In the genomic region with DNA sequence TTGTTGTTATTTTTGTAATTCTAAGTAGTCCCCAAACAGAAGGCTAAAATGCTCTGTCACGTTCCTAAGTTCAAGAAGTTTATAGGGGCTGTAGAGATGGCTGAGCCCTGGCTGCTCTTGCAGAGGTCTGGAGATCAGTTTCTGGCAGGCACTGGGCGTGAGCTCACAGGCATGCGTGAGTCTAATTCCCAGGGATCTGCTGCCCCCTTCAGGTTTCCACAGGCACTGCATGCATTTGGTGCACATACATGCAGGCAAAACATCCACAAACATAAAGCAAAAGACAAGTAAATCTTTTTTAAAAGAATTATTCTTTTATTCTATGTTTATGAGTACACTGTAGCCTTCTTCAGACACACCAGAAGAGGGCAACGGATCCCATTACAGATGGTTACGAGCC, we compare ENCODE assay signal across 8 mouse cellular contexts. TPM values are rescaled to one million over a fixed set of nuclear protein-coding genes. Genes with fewer than 3 reads are reported as not detected.
DNase-seq lines count a peak whose midpoint lies in the region; ATAC-seq and TF ChIP-seq lines count a peak whose summit lies in the region.

No protein-coding gene starts in this region.

- H3K27ac ChIP-seq in liver, embryonic 12.5 days, result no peak overlapping the region
- no peak overlapping the region for H3K27ac ChIP-seq in limb, embryonic 11.5 days (replicated peaks; ENCODE audit: low read depth, low read length)
- H3K27ac ChIP-seq in thymus, adult 2 months (ENCODE audit: control insufficient read depth, insufficient read depth, low read length), result no peak overlapping the region

- no peak overlapping the region for H3K4me3 ChIP-seq in liver, embryonic 12.5 days
- H3K4me3 ChIP-seq in limb, embryonic 11.5 days (ENCODE audit: low read depth, low read length), result no peak overlapping the region
- no peak overlapping the region for H3K4me3 ChIP-seq in thymus, adult 2 months (ENCODE audit: control insufficient read depth, insufficient read depth, low read length)

- H3K4me2 ChIP-seq in liver, embryonic 12.5 days, result no peak overlapping the region
- no peak overlapping the region for H3K4me2 ChIP-seq in limb, embryonic 11.5 days (ENCODE audit: low read depth, severe bottlenecking)

- TF ChIP-seq CTCF in thymus, adult 2 months (IDR thresholded peaks at IDR 0.05; ENCODE audit: borderline replicate concordance, control insufficient read depth, extremely low read depth, insufficient read depth, low read length, poor library complexity), result peak; percentile 67; the same call in 1 of the 2 replicates

- no peak overlapping the region for H3K9ac ChIP-seq in liver, embryonic 12.5 days
- H3K9ac ChIP-seq in limb, embryonic 11.5 days (ENCODE audit: low read length), result no peak overlapping the region

- H3K9me3 ChIP-seq in liver, embryonic 12.5 days (replicated peaks), result 0 out of 2 replicates have a peak, but pooled peaks cover 3% of the 10 kb centered on the region
- no peaks in the 10 kb centered on the region; the same call in 1 of the 2 replicates for H3K9me3 ChIP-seq in limb, embryonic 11.5 days (ENCODE audit: control insufficient read depth, low read length)

- no peak for TF ChIP-seq POLR2A in thymus, adult 2 months (IDR thresholded peaks at IDR 0.05; ENCODE audit: control insufficient read depth, extremely low read depth, insufficient read depth, low read length, poor library complexity)

- DNase-seq in embryo, embryonic 10 days (ENCODE audit: low spot score), result peak; percentile 56
- no peak for DNase-seq in embryo, embryonic 9.5 days (ENCODE audit: extremely low spot score)
- DNase-seq in liver, result peak; percentile 60
- peak; percentile 71 for DNase-seq in adrenal gland, postnatal 14 days
- peak; percentile 69 for DNase-seq in limb, embryonic 11.5 days (ENCODE audit: low spot score)
- DNase-seq in thymus, adult 2 months, result peak; percentile 58
- DNase-seq in gastrocnemius, postnatal 4 days (ENCODE audit: low spot score in 2 of 2), result no peak

- H3K36me3 ChIP-seq in liver, embryonic 12.5 days, result no peaks in the 10 kb centered on the region
- no peaks in the 10 kb centered on the region for H3K36me3 ChIP-seq in limb, embryonic 11.5 days (ENCODE audit: control insufficient read depth, insufficient read depth, low read length)
- no peaks in the 10 kb centered on the region for H3K36me3 ChIP-seq in thymus, adult 2 months (ENCODE audit: control insufficient read depth, insufficient read depth, low read length)

- WGBS in liver, embryonic 12.5 days (ENCODE audit: insufficient replicate concordance), result 40% methylated on average over 5 of the region's 5 CpGs
- 42% methylated on average over 5 of the region's 5 CpGs for WGBS in limb, embryonic 11.5 days
- 51% methylated on average over 5 of the region's 5 CpGs for WGBS in thymus, adult 2 months

- ATAC-seq in liver, embryonic 12.5 days, result no peak
- no peak for ATAC-seq in limb, embryonic 11.5 days (ENCODE audit: insufficient number of reproducible peaks, low FRiP score, low TSS enrichment, low read depth)

- H3K27me3 ChIP-seq in liver, embryonic 12.5 days (replicated peaks), result peaks cover 13% of the 10 kb centered on the region
- H3K27me3 ChIP-seq in limb, embryonic 11.5 days (ENCODE audit: control insufficient read depth, insufficient read depth, low read length), result peaks cover 5% of the 10 kb centered on the region
- no peaks in the 10 kb centered on the region; the same call in 1 of the 2 replicates for H3K27me3 ChIP-seq in thymus, adult 2 months (ENCODE audit: control insufficient read depth, insufficient read depth, low read length)

- H3K4me1 ChIP-seq in liver, embryonic 12.5 days, result no peaks in the 10 kb centered on the region
- no peaks in the 10 kb centered on the region for H3K4me1 ChIP-seq in limb, embryonic 11.5 days (ENCODE audit: control insufficient read depth, insufficient read depth, low read length)
- no peaks in the 10 kb centered on the region for H3K4me1 ChIP-seq in thymus, adult 2 months (replicated peaks; ENCODE audit: control insufficient read depth, insufficient read depth, low read length)

RNA-seq across cellular contexts. Expression of a gene that starts 14.3 kb away (rescaled TPM):
- 0.14 and 0.18 TPM in 2 replicates for polyA plus RNA-seq in liver, embryonic 12.5 days (2016; fragmentation: Nextera tagmentation; extraction: Ambion mirVana)
- total RNA-seq in adrenal gland, postnatal 14 days (2021), result 0.11 TPM in 1 of 2 replicates, not detected in the other
- polyA plus RNA-seq in limb, embryonic 11.5 days (2014; fragmentation: Nextera tagmentation; extraction: Ambion mirVana), result 0.15 TPM in 1 of 2 replicates, not detected in the other
- polyA plus RNA-seq in thymus, adult 2 months (2012; rRNA removed), result 0.19 and 0.38 TPM in 2 replicates
- total RNA-seq in gastrocnemius, postnatal 4 days (2021), result not detected

RNA-seq across cellular contexts. Expression of a gene that starts 14.9 kb away (rescaled TPM):
- 0.05 and 0.17 TPM in 2 replicates for polyA plus RNA-seq in liver, embryonic 12.5 days (2016; fragmentation: Nextera tagmentation; extraction: Ambion mirVana)
- total RNA-seq in adrenal gland, postnatal 14 days (2021), result not detected in 2 replicates
- polyA plus RNA-seq in limb, embryonic 11.5 days (2014; fragmentation: Nextera tagmentation; extraction: Ambion mirVana), result 0.13 TPM in 1 of 2 replicates, not detected in the other
- polyA plus RNA-seq in thymus, adult 2 months (2012; rRNA removed), result 0.05 and 0.15 TPM in 2 replicates
- total RNA-seq in gastrocnemius, postnatal 4 days (2021), result under 1 TPM; 0.39 to 0.93 TPM

RNA-seq across cellular contexts. Expression of a gene that starts 21.0 kb away (rescaled TPM):
- 21.1 and 22.3 TPM in 2 replicates for polyA plus RNA-seq in liver, embryonic 12.5 days (2016; fragmentation: Nextera tagmentation; extraction: Ambion mirVana)
- total RNA-seq in adrenal gland, postnatal 14 days (2021), result 2.6 and 33.4 TPM in 2 replicates
- polyA plus RNA-seq in limb, embryonic 11.5 days (2014; fragmentation: Nextera tagmentation; extraction: Ambion mirVana), result 0.33 TPM in 1 of 2 replicates, not detected in the other
- polyA plus RNA-seq in thymus, adult 2 months (2012; rRNA removed), result 0.13 and 0.62 TPM in 2 replicates
- total RNA-seq in gastrocnemius, postnatal 4 days (2021), result under 1 TPM in 1 of 2 experiments, not detected in 1; 0.44 TPM

RNA-seq across cellular contexts. Expression of a gene that starts 27.1 kb away (rescaled TPM):
- polyA plus RNA-seq in liver, embryonic 12.5 days (2016; fragmentation: Nextera tagmentation; extraction: Ambion mirVana), result 7.5 and 8.2 TPM in 2 replicates
- 21.3 and 28.3 TPM in 2 replicates for total RNA-seq in adrenal gland, postnatal 14 days (2021)
- polyA plus RNA-seq in limb, embryonic 11.5 days (2014; fragmentation: Nextera tagmentation; extraction: Ambion mirVana), result 16.6 and 18.0 TPM in 2 replicates
- 5.9 and 6.0 TPM in 2 replicates for polyA plus RNA-seq in thymus, adult 2 months (2012; rRNA removed)
- 1 to 10 TPM; 3.5 to 4.2 TPM for total RNA-seq in gastrocnemius, postnatal 4 days (2021)

RNA-seq across cellular contexts. Expression of a gene that starts 50.9 kb away (rescaled TPM):
- 1.5 and 2.1 TPM in 2 replicates for polyA plus RNA-seq in liver, embryonic 12.5 days (2016; fragmentation: Nextera tagmentation; extraction: Ambion mirVana)
- 2.8 and 3.9 TPM in 2 replicates for total RNA-seq in adrenal gland, postnatal 14 days (2021)
- polyA plus RNA-seq in limb, embryonic 11.5 days (2014; fragmentation: Nextera tagmentation; extraction: Ambion mirVana), result 0.96 and 1.4 TPM in 2 replicates
- 72.8 and 77.4 TPM in 2 replicates for polyA plus RNA-seq in thymus, adult 2 months (2012; rRNA removed)
- total RNA-seq in gastrocnemius, postnatal 4 days (2021), result under 1 TPM; 0.56 to 0.67 TPM

Comparison
In these comparisons a context has a peak if more than half of its experiments do, and no peak if none do; other contexts are left out.
1. DNase-seq: peak in embryo, embryonic 10 days (single experiment), liver (single experiment), adrenal gland, postnatal 14 days (single experiment), limb, embryonic 11.5 days (single experiment) and thymus, adult 2 months (single experiment); none in embryo, embryonic 9.5 days (single experiment) and gastrocnemius, postnatal 4 days (0 of 2).
2. RNA of a gene that starts 21.0 kb away (polyA plus RNA-seq): 21.1 to 22.3 TPM in liver, embryonic 12.5 days; 0.13 to 0.62 TPM in thymus, adult 2 months and 0.33 TPM in limb, embryonic 11.5 days; every median in the first group is over 10 times any median in the second.